Mouse (Mus musculus): ENCODE results near the gene Sqstm1. TPM values are rescaled to one million over a fixed set of nuclear protein-coding genes. Genes with fewer than 3 reads are reported as not detected.
A peak's percentile ranks its signal among the peaks of the same experiment; 100 is the strongest.

Sqstm1 gene
- polyA plus RNA-seq, 1 experiment from 2014 or later: 165 TPM

DNA sequence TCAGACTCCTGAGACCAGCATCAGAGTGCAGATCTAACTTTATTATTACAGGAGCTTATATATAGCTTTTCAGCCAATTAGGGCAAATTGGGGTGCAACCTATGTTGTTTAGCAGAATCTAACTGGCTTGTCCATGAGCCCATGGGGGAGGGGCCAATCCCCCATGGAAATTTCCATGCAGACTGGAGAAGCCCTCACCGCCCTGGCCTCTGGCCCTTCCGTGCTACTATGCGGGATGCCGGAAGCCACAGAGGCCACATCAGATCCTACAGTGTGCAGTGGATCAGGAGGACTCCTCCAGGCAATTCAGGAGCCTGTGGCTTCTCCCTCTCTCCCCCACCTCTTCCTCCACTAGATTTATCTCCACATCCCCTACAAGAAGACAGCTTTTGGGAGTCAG lies 7.2 kb upstream of the Sqstm1 start:
- no peaks in the 10 kb centered on the region for H3K9me3 ChIP-seq
- H3K4me3 ChIP-seq (replicated peaks): no peak overlapping the region
- 61% methylated on average over 4 of the region's 4 CpGs for WGBS
- no peak overlapping the region for H3K4me2 ChIP-seq
- H3K36me3 ChIP-seq: no peaks in the 10 kb centered on the region
- H3K27me3 ChIP-seq: no peaks in the 10 kb centered on the region
- H3K9ac ChIP-seq (replicated peaks): no peak overlapping the region
- no peak for ATAC-seq (ENCODE audit: insufficient number of reproducible peaks, insufficient read depth, low FRiP score, low TSS enrichment, low read depth)
- peaks cover 31% of the 10 kb centered on the region for H3K4me1 ChIP-seq (replicated peaks)
- no peak overlapping the region for H3K27ac ChIP-seq

DNA sequence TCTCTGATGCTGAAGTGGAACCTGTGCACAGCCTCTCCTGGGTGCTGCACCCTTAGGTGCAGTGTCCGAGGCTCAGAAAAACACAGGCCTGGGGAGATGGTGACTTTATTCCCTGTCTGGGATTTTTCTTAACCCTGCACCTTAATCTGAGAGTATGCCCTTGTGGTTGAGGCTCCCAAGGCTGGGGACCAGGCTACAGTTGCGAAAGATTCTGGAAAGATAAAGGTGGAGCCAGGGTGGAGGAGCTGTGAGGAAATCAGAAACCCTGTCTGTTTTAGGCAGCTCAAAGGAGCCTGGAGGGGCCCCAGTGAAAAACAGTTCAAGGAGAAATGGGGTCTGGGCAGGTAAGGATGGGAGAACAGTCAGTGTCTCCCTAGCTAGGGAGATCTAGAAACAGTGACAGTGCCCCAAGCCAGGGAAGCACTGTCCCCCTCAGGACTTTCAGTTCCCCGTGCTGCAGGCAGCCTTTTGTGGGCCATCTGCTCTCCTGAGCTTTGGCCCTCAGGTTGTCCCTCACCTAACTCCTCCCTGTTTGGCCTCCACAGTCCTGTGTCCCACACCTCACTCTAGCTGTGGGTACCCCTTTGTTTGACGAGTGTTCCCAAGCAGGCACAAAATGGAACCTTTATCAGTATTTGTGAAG lies 6.2 kb upstream of the Sqstm1 start:
- peak overlapping the region; percentile 6; the same call in 1 of the 2 replicates for H3K4me2 ChIP-seq

DNA sequence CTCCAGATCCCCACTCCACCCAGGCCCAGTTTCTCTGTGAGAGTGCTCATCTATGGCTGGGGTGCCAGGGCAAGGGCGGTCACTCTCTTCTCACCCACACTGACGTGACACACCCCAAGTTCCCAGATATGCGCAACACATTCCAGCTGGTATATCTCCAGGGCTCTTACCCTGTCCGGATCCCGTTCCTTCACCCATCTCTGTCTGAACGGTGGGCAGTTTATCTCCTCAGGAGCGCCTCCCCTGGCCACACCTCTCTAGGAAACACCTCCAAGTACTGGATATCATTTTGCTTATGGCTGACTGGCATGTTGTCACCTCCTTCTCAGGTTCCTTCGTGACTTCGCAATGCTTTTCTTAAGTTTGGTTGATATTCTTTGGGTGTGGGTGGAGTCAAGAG lies 5.0 kb upstream of the Sqstm1 start:
- Histone ChIP-seq H3K4me2 (peak overlapping the region; percentile 35), H3K4me1 (replicated peaks) (peaks cover 34% of the 10 kb centered on the region), H3K9ac (replicated peaks) (no peak overlapping the region), H3K4me3 (replicated peaks) (no peak overlapping the region), H3K36me3 (no peaks in the 10 kb centered on the region), H3K9me3 (no peaks in the 10 kb centered on the region), H3K27me3 (no peaks in the 10 kb centered on the region), H3K27ac (no peak overlapping the region)
- no peak for ATAC-seq (ENCODE audit: insufficient number of reproducible peaks, insufficient read depth, low FRiP score, low TSS enrichment, low read depth)
- WGBS: 22% methylated on average over 9 of the region's 9 CpGs

More for the DNA sequence above, 6.2 kb upstream of the Sqstm1 start:
- 72% methylated on average over 4 of the region's 4 CpGs for whole genome bisulfite sequencing
- peaks cover 31% of the 10 kb centered on the region for H3K4me1 ChIP-seq (replicated peaks)
- no peaks in the 10 kb centered on the region for H3K27me3 ChIP-seq
- no peak overlapping the region for H3K27ac ChIP-seq
- no peaks in the 10 kb centered on the region for H3K36me3 ChIP-seq
- H3K9me3 ChIP-seq: no peaks in the 10 kb centered on the region
- no peak overlapping the region; the same call in 1 of the 2 replicates for H3K9ac ChIP-seq (replicated peaks)
- H3K4me3 ChIP-seq (replicated peaks): no peak overlapping the region
- ATAC-seq (ENCODE audit: insufficient number of reproducible peaks, insufficient read depth, low FRiP score, low TSS enrichment, low read depth): no peak

DNA sequence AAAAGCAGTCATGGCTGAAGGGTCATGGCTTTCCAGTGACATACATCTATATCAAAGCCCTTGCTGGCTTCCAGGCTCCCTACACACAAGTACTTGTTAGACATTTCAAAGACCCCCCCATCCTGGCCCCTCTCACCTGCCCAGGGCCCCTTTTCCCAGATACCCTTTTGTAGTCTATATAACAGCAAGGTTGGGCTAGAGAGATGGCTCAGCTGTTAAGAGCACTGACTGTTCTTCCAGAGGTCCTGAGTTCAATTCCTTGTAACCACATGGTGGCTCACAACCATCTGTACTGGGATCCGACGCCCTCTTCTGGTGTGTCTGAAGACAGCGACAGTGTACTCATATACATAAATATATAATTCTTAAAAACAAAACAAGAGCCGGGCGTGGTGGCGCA lies 4.0 kb upstream of the Sqstm1 start:
- Histone ChIP-seq H3K4me2 (no peak overlapping the region), H3K9ac (replicated peaks) (no peak overlapping the region), H3K4me1 (replicated peaks) (peaks cover 34% of the 10 kb centered on the region), H3K36me3 (no peaks in the 10 kb centered on the region), H3K9me3 (no peaks in the 10 kb centered on the region), H3K27me3 (no peaks in the 10 kb centered on the region), H3K4me3 (replicated peaks) (no peak overlapping the region), H3K27ac (no peak overlapping the region)
- ATAC-seq (ENCODE audit: insufficient number of reproducible peaks, insufficient read depth, low FRiP score, low TSS enrichment, low read depth): no peak
- WGBS: 90% methylated on average over 6 of the region's 6 CpGs

DNA sequence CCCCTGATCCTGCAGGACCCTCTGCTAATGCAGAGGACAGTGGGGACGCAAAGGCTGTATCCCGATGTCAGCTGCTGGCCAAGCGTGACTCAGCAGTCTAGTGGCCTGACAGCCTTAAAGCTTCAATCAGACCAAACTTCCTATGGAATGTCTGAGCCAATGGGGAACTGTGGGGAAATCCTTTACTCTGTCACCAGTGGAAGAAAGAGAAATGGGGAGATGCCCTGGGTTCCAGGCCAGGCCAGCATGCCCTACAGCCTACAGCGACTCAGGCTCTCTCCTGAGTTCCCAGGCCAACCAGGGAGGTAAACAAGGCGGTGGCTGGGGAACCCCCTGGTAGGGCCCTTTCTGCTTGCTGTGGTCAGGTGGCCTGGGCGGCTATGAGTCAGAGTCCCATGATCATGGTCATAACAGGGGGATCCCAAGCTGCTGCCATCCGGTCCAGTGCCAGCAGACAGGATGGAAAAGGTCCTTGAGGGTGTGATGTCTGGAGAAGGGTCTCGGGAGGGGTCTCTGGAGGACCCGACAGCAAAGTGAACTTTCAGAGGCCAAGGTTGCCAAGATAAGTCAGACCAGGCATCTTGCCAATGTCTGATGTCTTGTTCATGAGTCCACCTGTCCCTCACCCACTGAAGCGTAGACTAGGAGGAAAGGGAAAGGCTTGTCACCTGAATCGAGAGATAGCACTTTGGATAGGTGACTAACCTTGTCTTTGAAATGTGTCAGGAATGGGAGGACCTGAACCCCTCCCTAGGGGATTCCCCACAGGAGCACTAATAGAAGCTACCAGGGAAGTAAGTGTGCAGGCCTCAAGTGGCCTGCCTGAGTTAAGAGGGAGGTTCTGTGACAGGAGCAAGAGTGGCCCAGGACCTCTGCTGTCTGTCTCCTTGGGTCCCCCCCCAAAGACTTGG lies 2.5 kb upstream of the Sqstm1 start:
- no peaks in the 10 kb centered on the region for H3K27me3 ChIP-seq
- peaks cover 1% of the 10 kb centered on the region; the same call in 1 of the 2 replicates for H3K36me3 ChIP-seq
- no peak for ATAC-seq (ENCODE audit: insufficient number of reproducible peaks, insufficient read depth, low FRiP score, low TSS enrichment, low read depth)
- H3K4me3 ChIP-seq (replicated peaks): no peak overlapping the region
- H3K4me2 ChIP-seq: no peak overlapping the region
- no peak overlapping the region for H3K27ac ChIP-seq
- H3K4me1 ChIP-seq (replicated peaks): peaks cover 35% of the 10 kb centered on the region
- H3K9ac ChIP-seq (replicated peaks): no peak overlapping the region
- WGBS: 71% methylated on average over 11 of the region's 11 CpGs
- no peaks in the 10 kb centered on the region for H3K9me3 ChIP-seq

DNA sequence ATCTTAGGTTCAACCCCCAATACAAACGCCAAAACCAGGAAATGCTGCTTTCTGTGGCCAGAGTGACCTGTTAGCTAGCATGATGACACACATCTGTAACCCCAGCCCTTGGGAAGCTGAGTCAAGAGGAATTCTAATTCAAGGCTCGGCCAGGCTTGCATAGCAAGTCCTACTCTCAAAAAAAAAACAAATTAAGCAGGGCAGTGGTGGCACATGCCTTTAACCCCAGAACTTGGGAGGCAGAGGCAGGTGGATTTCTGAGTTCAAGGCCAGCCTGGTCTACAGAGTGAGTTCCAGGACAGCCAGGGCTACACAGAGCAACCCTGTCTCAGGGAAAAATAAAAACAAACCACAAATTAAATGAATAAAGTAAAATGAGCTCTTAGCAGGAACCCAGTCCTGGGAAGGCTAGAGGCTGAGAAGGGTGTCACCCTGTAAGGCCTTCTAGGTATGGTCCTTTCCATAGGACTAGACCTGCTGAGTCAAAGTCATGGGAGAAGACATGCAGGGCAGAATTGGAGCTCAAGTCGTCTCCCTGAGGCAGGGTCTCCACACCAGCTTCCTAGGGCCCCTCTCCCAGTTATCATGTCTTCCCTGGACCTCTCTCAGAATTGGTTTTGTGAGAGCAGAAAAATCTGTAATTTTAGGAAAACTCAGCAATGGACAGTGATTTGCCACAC lies 1.6 kb upstream of the Sqstm1 start:
- no peak for ATAC-seq (ENCODE audit: insufficient number of reproducible peaks, insufficient read depth, low FRiP score, low TSS enrichment, low read depth)
- no peak overlapping the region for H3K4me3 ChIP-seq (replicated peaks)
- H3K4me2 ChIP-seq: no peak overlapping the region
- no peaks in the 10 kb centered on the region for H3K9me3 ChIP-seq
- H3K9ac ChIP-seq (replicated peaks): no peak overlapping the region
- 75% methylated on average over 3 of the region's 3 CpGs for WGBS
- peaks cover 10% of the 10 kb centered on the region for H3K36me3 ChIP-seq
- peaks cover 29% of the 10 kb centered on the region for H3K4me1 ChIP-seq (replicated peaks)
- H3K27me3 ChIP-seq: no peaks in the 10 kb centered on the region
- H3K27ac ChIP-seq: no peak overlapping the region

DNA sequence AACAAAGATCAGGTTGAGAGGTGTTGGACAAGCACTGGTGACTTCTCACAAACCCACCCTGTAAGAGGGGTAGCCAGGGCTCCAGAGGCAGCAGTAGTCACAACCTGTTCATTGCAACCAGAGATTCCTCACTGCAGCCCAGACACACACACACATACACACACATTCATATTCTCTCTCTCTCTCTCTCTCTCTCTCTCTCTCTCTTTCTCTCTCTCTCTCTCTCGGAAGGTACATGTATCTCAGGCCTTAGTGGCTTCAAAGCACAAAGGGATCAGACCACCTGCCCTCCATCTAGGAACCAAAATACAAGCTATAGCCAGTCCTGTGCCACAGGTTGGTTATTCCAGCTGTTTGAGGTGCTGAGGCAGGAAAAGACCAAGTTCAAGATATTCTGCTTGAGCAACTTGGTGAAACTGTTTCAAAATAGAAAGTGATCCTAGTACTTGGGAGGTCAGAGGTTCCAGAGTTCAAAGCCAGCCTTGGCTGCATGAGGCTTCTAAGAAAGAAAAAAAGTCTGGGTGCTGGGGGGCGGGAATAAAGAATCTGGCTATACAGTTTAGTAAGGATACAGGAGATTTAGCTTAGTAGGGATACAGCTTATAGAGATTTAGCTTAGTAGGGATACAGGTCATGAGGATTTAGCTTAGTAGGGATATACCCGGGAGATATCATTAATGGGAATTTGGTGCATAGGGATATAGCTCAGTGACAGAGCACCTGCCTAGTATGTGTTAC lies 864 bp upstream of the Sqstm1 start:
- peak overlapping the region; percentile 94 for H3K4me3 ChIP-seq (replicated peaks)
- peak overlapping the region; percentile 63 for H3K4me2 ChIP-seq
- no peak for ATAC-seq (ENCODE audit: insufficient number of reproducible peaks, insufficient read depth, low FRiP score, low TSS enrichment, low read depth)
- H3K9me3 ChIP-seq: no peaks in the 10 kb centered on the region
- H3K36me3 ChIP-seq: peaks cover 17% of the 10 kb centered on the region
- peak overlapping the region; percentile 96; the same call in 1 of the 2 replicates for H3K27ac ChIP-seq
- no peaks in the 10 kb centered on the region for H3K27me3 ChIP-seq
- no peak overlapping the region for H3K9ac ChIP-seq (replicated peaks)
- 91% methylated on average over 3 of the region's 3 CpGs for WGBS
- peaks cover 24% of the 10 kb centered on the region for H3K4me1 ChIP-seq (replicated peaks)

DNA sequence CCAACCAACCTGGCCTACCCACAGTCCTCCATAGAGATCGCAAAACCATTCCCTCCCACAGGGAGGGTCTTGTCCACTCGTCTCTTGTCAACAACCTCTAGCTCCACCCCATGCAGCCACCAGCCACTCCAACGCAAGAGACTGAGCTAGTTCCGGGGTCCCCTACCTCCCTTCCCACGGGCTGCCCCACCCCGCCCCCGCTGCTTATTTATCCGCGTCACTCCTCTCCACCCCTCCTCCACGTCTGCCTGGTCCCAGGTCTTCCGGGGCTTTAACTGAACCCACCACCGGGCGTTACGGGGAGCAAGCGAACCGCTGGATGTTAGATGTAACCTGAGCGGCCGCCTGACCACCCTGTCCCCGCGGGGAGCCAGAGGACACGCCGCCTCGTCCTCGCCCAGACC lies 524 bp downstream of the Sqstm1 start:
- H3K4me1 ChIP-seq (replicated peaks): peaks cover 10% of the 10 kb centered on the region
- H3K36me3 ChIP-seq: peaks cover 31% of the 10 kb centered on the region
- H3K9ac ChIP-seq (replicated peaks): peak overlapping the region; percentile 90
- WGBS: under 1% methylated on average over 24 of the region's 24 CpGs
- peak; percentile 93 for ATAC-seq (ENCODE audit: insufficient number of reproducible peaks, insufficient read depth, low FRiP score, low TSS enrichment, low read depth)
- H3K27me3 ChIP-seq: no peaks in the 10 kb centered on the region
- H3K27ac ChIP-seq: peak overlapping the region; percentile 96
- peak overlapping the region; percentile 94 for H3K4me3 ChIP-seq (replicated peaks)
- no peaks in the 10 kb centered on the region for H3K9me3 ChIP-seq
- H3K4me2 ChIP-seq: peak overlapping the region; percentile 63

DNA sequence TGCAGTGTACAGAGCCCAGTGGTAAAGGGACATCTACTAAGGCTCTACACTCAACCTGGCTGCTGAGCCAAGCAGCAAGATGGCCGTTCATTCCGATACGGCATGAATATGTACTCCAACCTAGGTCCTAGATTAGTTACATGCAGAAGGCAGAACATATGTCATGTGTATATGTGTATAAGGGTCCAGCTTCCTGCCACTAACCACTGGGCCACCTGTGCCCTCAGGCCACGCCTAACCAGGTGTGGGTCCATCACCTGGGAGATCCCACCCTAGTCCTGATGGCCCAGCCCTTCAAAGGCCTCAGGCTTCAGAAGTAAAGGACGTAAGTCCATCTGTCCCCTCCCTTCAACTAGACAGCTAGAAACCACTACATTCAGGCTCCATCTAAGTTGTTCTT lies 2.6 kb downstream of the Sqstm1 start:
- peaks cover 50% of the 10 kb centered on the region for H3K36me3 ChIP-seq
- 92% methylated on average over 5 of the region's 5 CpGs for WGBS
- H3K4me2 ChIP-seq: no peak overlapping the region
- no peak overlapping the region for H3K27ac ChIP-seq
- H3K4me3 ChIP-seq (replicated peaks): no peak overlapping the region
- H3K27me3 ChIP-seq: no peaks in the 10 kb centered on the region
- no peak overlapping the region for H3K9ac ChIP-seq (replicated peaks)
- peaks cover 10% of the 10 kb centered on the region for H3K4me1 ChIP-seq (replicated peaks)
- ATAC-seq (ENCODE audit: insufficient number of reproducible peaks, insufficient read depth, low FRiP score, low TSS enrichment, low read depth): no peak
- H3K9me3 ChIP-seq: no peaks in the 10 kb centered on the region

DNA sequence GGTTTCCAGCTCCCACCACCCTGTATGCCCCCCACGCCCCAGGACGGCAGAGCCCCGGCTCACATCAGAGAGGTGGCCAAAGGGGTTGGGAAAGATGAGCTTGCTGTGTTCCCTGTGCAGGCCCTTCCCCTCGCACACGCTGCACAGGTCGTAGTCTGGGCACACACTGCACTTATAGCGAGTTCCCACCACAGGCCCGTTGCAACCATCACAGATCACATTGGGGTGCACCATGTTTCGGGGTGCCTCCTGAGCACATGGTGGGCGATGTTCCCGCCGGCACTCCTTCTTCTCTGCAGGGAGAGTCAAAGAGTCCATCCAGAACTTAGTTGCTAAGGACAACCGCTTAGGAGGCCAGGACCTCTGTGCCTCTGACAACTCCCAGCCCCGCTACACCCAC lies 3.3 kb downstream of the Sqstm1 start:
- Histone ChIP-seq H3K4me2 (no peak overlapping the region), H3K27ac (no peak overlapping the region), H3K4me3 (replicated peaks) (no peak overlapping the region), H3K27me3 (no peaks in the 10 kb centered on the region), H3K4me1 (replicated peaks) (peaks cover 10% of the 10 kb centered on the region), H3K36me3 (peaks cover 57% of the 10 kb centered on the region), H3K9me3 (no peaks in the 10 kb centered on the region), H3K9ac (replicated peaks) (no peak overlapping the region)
- WGBS: 95% methylated on average over 14 of the region's 14 CpGs
- ATAC-seq (ENCODE audit: insufficient number of reproducible peaks, insufficient read depth, low FRiP score, low TSS enrichment, low read depth): no peak

All from limb, embryonic 12.5 days (tissue).